Mouse (Mus musculus) bone marrow macrophage, adult 2 months (primary cell): Measurements from ENCODE around the gene Erf.

Experiments used
- CTCF ChIP-seq: IDR thresholded peaks from 2 replicates; pipeline ENCODE4 v1.5.1; 2012; ENCODE audit warnings: low read depth, mild to moderate bottlenecking, low read length, moderate library complexity
- POLR2A ChIP-seq: IDR thresholded peaks from 2 replicates; pipeline ENCODE4 v1.6.1; 2012; ENCODE audit warnings: mild to moderate bottlenecking, low read depth, low read length, borderline replicate concordance

DNA sequence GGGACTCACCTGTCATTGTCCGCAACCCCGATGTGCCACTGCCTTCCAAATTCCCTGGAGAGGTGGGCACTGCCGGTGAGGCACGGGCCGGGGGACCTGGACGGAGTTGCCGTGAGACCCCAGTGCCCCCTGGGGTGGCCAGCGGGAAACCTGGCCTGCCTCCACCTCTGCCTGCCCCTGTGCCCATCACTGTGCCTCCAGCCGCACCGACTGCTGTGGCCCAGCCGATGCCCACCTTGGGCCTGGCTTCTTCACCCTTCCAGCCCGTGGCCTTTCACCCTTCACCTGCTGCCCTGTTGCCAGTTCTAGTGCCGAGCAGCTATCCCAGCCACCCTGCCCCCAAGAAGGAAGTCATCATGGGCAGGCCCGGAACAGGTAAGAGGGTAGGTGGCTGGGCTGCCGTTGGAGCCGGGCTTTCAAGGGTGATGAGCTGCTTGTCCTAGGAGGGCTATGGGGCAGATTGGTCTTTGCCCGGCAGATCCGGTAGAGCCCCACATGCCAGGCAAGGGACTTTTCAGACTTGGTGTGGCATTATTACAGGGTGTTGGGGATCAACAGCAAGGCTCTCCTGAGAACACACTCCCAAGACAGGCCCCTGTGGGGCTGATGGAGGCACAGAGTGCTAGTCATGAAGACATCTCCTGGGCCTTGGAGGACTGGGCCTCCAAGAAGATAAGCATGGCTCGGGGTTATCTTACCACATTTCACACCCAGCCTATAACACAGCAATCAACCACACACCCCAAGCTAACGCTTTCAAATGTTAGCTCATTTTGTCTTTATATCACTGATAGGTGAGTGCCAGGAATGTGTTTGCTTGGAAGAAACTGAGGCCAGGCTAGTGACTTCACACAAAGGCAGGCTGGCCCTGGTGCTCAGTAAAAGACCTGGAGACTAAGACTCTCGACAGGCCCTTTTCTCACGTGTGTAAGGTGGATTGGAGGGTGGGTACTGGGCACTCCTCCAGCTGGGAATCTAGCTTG lies 23.0 kb upstream of the Erf start:
- TF ChIP-seq POLR2A (no peak), CTCF (no peak)
